Mouse (Mus musculus): ENCODE results near the gene Pip4k2a.

GRCm38 (mm10) chr2:18955022-18955421, 42.9 kb downstream of the Pip4k2a start:
- TF ChIP-seq CTCF (IDR thresholded peaks at IDR 0.05; ENCODE audit: insufficient read depth, low read depth, low read length): no peak
- TF ChIP-seq POLR2A (IDR thresholded peaks at IDR 0.05; ENCODE audit: insufficient read depth, low read depth, low read length): no peak
